Mouse (Mus musculus) large intestine, adult 2 months (tissue): ENCODE results near the gene Itprip. TPM values are rescaled to one million over a fixed set of nuclear protein-coding genes. Genes with fewer than 3 reads are reported as not detected.

Source experiments
- DNase-seq: peaks from one replicate; pipeline ENCODE4 v3.0.0-alpha.2; 2012; ENCODE audit warnings: low read depth, low spot score
- WGBS: fragments of 180-500 bp; shearing (Covaris S2); methylation state at CpG from one replicate; pipeline ENCODE4 v1.1.7; 2018; 5-methylcytosine and 5-hydroxymethylcytosine counted together
- polyA plus RNA-seq: library from polyadenylated mRNA; depleted of rRNA; stranded (reverse); fragments of >200 nt; gene quantifications from 2 replicates; pipeline ENCODE4 v1.2.3, GENCODE M21; 2012; rRNA removed

Gene Itprip
- 3.6 and 3.9 TPM in 2 replicates for polyA plus RNA-seq

GRCm38 (mm10) chr19:47919126-47919965 lies at the start of gene Itprip, which contains the start of gene Cfap43:
Gene Itprip, minus strand, starts transcription at chr19:47919299.
Gene Cfap43, minus strand, starts transcription at chr19:47919287.
- peak; percentile 89 for DNase-seq
- WGBS, result under 1% methylated on average over 48 of the region's 48 CpGs

GRCm38 (mm10) chr19:47958181-47958580 lies 39.1 kb upstream of the Itprip start:
- WGBS, result 80% methylated on average over 13 of the region's 13 CpGs
- no peak for DNase-seq

GRCm38 (mm10) chr19:47953169-47953568 lies 34.1 kb upstream of the Itprip start:
- DNase-seq, result no peak
- WGBS, result 87% methylated on average over 9 of the region's 9 CpGs

GRCm38 (mm10) chr19:47950946-47951345 lies 31.8 kb upstream of the Itprip start:
- no peak for DNase-seq
- 83% methylated on average over 7 of the region's 7 CpGs for WGBS

GRCm38 (mm10) chr19:47946821-47947465 lies 27.8 kb upstream of the Itprip start:
- 40% methylated on average over 23 of the region's 23 CpGs for WGBS
- DNase-seq, result no peak

- whole genome bisulfite sequencing, result 42% methylated on average over 6 of the region's 6 CpGs
- DNase-seq, result no peak
Measured at GRCm38 (mm10) chr19:47939361-47939760, 20.3 kb upstream of the Itprip start.

GRCm38 (mm10) chr19:47937443-47938406 lies 18.6 kb upstream of the Itprip start, which contains the start of gene Cfap58:
Gene Cfap58, plus strand, starts transcription at chr19:47937675.
- no peak for DNase-seq
- 9% methylated on average over 41 of the region's 41 CpGs for WGBS

- DNase-seq, result no peak
- 59% methylated on average over 9 of the region's 9 CpGs for WGBS
Measured at GRCm38 (mm10) chr19:47936938-47937337, 17.8 kb upstream of the Itprip start.

- WGBS, result 71% methylated on average over 11 of the region's 11 CpGs
- no peak for DNase-seq
Measured at GRCm38 (mm10) chr19:47936490-47936889, 17.4 kb upstream of the Itprip start.

GRCm38 (mm10) chr19:47935530-47935929 lies 16.4 kb upstream of the Itprip start:
- 65% methylated on average over 6 of the region's 6 CpGs for WGBS
- no peak for DNase-seq

- DNase-seq, result peak; percentile 38
- WGBS, result 31% methylated on average over 16 of the region's 16 CpGs
Measured at GRCm38 (mm10) chr19:47934636-47935238, 15.6 kb upstream of the Itprip start.

- 87% methylated on average over 8 of the region's 8 CpGs for WGBS
- DNase-seq, result no peak
Measured at GRCm38 (mm10) chr19:47934146-47934545, 15.0 kb upstream of the Itprip start.

- WGBS, result 37% methylated on average over 7 of the region's 7 CpGs
Measured at GRCm38 (mm10) chr19:47931982-47932638, 13.0 kb upstream of the Itprip start.

GRCm38 (mm10) chr19:47929043-47929442 lies 9.9 kb upstream of the Itprip start:
- 77% methylated on average over 4 of the region's 4 CpGs for WGBS
- no peak for DNase-seq

More at GRCm38 (mm10) chr19:47931982-47932638, 13.0 kb upstream of the Itprip start:
- DNase-seq, result peak; percentile 28

- DNase-seq, result no peak
- WGBS, result 89% methylated on average over 2 of the region's 2 CpGs
Measured at GRCm38 (mm10) chr19:47927032-47927431, 7.9 kb upstream of the Itprip start.

GRCm38 (mm10) chr19:47925819-47926218 lies 6.7 kb upstream of the Itprip start:
- WGBS, result 64% methylated on average over 7 of the region's 7 CpGs
- DNase-seq, result no peak

- DNase-seq, result no peak
- WGBS, result 2% methylated on average over 8 of the region's 8 CpGs
Measured at GRCm38 (mm10) chr19:47919966-47920375, 872 bp upstream of the Itprip start.

- DNase-seq, result no peak
- WGBS, result 1% methylated on average over 29 of the region's 29 CpGs
Measured at GRCm38 (mm10) chr19:47918455-47919101, 521 bp downstream of the Itprip start.
